Mouse (Mus musculus) ovary, postnatal 36 days (tissue): Measurements from ENCODE around the gene Baz2a.
"Not testable (repeated sequence)": the region's sequence is repeated elsewhere in the genome, so short reads cannot be mapped to it uniquely, and the experiment has no call there.

ENCODE experiments used
- DNase-seq: peaks from one replicate; pipeline ENCODE4 v3.0.0; 2022; ENCODE audit warnings: low spot score, mixed read lengths

The Baz2a gene

GRCm38 (mm10) chr10:128123833-128124232 lies 32.5 kb downstream of the Baz2a start:
- no peak for DNase-seq

GRCm38 (mm10) chr10:128124831-128125230 lies 33.5 kb downstream of the Baz2a start:
- no peak for DNase-seq

DNA sequence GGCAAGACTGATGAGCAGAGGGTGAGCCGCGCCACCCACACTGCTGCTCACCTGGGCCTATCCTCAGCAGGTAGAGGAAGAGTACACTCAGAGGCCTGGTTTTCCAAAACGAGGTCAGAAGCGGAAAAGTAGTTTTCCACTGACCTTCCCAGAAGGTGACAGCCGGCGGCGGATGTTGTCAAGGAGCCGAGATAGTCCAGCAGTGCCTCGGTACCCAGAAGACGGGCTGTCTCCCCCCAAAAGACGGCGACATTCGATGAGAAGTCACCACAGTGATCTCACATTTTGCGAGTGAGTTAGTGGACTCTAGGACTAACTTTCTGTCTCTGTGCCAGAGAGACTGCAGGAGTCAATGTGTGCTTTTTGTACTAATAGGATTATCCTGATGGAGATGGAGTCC lies 34.6 kb downstream of the Baz2a start:
- no peak for DNase-seq

- DNase-seq: no peak
These were observed 36.1 kb downstream of the Baz2a start for GRCm38 (mm10) chr10:128127497-128127896.

DNA sequence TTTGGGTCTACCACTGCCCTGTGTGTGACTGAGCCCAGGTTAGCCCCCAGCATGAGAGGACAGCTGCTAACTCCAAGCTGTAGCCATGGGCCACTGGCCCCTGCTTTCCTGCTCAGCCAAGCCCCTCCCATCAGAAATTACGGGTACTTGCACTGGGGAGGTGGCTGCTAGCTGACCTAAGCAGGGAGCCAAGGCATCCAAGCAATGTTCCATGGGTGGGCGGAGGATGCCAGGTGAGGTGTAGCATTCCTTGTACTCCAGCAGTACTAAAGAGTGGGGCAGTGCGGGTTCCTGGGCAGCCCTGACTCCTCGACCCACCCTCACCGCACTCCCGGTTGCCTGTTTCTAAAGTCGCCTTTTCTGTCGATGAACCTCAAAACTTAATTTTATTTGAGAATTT lies 36.8 kb downstream of the Baz2a start:
- no peak for DNase-seq

GRCm38 (mm10) chr10:128131297-128131696 lies 39.9 kb downstream of the Baz2a start:
- DNase-seq: no peak

DNA sequence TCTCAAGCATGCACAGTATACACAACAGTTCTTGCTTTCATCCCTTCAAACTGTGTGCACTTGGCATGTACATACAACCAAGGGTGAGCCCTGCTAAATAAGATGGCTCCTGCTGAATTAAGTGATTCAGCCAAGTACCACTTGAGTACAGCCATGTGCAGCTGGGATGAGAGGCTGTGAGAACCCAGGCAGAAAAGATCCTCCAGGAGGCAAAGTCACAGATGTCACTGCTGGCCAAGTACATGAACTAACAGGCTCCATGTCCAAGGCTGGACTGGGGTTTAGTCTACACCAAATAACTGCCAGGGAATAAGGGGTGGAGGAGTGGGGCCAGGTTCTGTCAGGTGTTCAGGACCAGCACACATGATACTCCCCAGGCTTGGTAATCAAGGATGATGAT lies 40.4 kb downstream of the Baz2a start:
- no peak for DNase-seq

DNA sequence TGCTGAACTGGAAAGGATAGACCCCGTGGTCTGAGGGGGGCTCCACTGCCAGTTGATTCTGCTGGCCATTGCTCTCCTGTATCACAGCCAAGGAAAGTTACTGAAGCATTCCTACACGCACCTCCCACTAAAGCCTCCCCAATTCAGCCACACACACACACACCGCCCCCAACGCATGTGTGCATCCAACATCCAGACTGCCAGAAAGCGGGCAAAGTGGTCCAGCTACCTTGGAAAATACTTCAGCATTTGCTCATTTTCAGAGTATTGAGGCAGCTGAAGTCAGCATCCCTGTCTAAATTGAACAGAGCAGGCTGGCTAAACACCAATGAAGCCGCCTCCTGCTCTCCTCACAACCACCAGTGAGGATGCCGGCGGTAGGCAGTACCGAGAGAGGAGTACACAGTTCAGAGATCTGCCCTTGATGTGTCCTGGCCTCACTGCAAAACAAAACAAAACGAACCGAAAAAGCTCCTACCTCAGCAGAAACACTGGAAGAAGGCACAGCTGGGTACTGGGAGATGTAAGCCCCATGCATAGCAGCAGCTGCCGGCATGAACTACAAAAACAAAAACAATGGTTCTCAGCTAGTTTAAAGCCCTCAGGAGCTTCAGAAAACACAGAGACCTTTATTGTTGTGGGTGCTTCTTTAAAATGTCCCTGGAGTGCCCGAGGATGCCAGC lies 42.4 kb downstream of the Baz2a start:
- no peak for DNase-seq

GRCm38 (mm10) chr10:128135374-128135773 lies 44.0 kb downstream of the Baz2a start:
- no peak for DNase-seq

GRCm38 (mm10) chr10:128140236-128140952 lies 49.0 kb downstream of the Baz2a start:
- DNase-seq: no peak

GRCm38 (mm10) chr10:128142165-128142564 lies 50.8 kb downstream of the Baz2a start:
- no peak for DNase-seq

GRCm38 (mm10) chr10:128143659-128144058 lies 52.3 kb downstream of the Baz2a start:
- DNase-seq: no peak

DNA sequence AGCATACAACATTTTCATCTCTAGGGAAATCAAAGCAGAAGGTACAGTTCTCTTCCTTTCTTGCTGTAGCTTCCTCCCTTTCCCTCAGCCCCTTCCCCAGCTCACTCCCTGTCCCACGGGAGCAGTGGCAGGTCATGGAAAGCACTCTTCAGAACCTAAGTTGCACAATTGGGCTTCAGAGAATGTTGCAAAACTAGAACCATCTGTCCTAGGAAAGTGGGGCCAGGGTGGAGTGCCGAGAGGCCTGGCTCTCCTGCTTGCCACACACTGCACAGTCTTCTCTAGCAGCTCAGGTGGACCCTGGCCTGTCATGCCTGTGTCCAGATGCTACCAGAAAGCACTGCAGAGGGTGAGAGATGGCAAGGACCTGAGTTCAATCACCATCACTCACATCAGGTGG lies 53.6 kb downstream of the Baz2a start:
- DNase-seq: no peak

DNA sequence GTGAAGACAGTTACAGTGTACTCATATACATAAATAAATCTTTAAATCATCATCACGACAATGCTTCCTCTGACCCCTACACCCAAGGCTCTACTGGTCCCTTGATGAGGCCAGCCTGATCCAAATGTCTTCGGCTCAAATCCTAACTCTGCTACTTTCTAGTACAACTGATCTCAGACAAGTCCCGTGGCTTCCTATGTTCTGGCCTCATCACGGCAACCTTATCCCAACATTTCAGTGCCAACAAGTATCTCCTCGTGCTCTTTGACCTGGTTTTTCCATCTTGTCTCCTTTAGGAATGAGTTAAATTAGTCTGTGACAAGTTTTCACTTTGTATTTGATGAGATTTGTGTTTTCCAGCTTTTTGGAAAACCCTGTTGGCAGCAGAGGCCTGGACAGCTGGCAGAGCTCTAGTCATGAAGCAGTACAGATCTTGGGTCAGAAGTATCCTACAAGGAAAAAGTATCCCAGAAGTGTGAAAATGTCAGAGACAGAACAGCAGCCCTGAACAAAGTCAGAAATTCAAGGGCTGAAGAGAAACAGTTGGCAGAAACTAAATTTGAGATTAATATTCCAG lies 57.5 kb downstream of the Baz2a start:
- no peak for DNase-seq

DNA sequence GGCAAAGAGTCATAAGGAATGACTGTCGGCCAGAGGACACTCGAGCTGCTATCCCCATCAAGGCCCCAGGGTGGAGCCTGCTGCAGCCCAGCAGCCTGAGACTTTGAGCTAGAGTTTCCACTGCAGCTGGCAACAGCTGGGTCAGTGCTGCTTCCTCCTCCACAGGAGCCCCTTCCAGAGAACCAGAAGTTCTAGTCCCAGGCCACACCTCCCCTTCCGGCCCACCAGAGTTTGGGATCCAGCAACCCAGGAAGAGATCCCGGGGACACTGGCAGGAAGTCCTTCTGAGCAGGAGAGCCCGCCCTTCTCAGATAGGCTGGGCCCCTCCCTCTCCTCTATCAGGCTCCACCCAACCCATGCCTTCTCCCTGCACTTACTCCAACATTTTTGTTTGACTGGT lies 58.2 kb downstream of the Baz2a start:
- peak; percentile 79 for DNase-seq

DNA sequence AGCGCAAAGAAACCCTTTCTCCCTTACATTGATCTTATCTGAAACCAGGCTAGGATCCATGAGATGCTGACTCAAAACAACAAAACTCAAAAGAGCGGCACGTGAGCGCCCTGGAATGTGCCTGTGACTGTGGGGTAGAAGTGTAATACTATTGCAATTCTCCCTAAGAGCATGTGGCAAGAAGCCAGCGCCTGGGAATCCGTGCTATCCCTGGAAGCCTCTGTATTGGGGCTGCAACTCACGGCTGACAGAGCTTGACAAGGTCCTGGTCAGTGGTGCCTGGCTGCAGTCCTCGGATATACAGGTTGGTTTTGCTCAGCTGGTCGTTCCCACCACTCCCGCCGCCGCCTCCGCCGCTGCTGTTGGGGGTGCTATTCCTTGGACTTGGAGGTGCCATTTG lies 59.6 kb downstream of the Baz2a start:
- DNase-seq: peak; percentile 48

DNA sequence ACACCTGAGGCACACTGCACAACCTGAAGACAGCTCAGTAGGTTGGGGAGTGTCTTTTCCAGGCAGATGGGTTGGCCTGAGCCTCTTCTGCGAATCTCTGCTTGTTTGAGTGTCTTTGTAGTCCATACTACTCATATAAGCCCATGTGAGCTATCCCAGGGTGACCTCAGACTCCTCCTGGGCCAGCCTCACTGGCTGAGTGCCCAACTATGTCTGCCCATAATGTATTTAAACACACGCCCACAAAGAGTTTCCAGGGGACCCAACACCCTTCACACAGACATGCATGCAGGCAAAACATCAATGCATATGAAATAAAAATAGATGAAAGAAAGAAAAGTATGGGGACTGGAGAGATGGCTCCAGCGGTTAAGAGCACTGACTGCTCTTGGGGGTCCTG lies 62.6 kb downstream of the Baz2a start:
- no peak for DNase-seq

GRCm38 (mm10) chr10:128165726-128166125 lies 74.3 kb downstream of the Baz2a start:
- DNase-seq: not testable (repeated sequence)

DNA sequence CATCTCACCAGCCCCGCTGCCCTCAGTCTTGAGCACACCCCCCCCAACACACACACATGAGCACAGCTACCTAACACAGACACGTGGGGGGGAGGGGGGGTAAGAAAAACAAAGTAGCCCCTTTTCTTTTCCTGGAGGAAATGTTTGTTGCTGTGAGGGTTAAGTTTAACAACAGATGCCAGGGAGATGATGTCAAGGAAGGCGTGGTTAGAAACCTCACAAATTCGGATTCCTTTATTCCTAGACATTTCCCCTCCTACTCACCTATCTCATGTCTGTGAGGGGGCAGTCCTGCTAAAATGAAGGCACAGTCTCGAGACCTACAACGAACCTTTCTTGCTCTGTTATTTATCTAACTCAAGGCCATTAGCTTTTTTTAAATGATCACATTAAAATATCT lies 75.7 kb downstream of the Baz2a start:
- no peak for DNase-seq

- not testable (repeated sequence) for DNase-seq
These were observed 80.0 kb downstream of the Baz2a start for GRCm38 (mm10) chr10:128171348-128171747.

DNA sequence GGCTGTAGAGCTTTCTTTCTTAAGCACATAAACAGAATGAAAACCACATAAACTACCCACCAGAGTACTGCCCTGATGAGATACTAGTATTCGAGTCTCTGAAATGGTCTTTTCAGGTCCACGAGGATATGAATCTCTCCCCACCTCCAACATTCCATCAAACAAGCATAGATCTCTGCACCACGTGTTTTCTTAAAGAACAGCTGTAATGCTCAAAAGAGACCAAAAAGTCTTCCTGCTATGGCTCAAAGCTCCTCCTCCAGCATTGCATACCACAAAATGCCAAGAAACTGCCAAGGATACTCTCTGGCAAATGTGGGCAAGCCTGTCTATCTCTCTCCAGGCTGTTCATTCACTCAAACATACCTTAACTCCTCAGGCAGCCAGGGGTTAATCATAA lies 83.9 kb downstream of the Baz2a start:
- DNase-seq: no peak

DNA sequence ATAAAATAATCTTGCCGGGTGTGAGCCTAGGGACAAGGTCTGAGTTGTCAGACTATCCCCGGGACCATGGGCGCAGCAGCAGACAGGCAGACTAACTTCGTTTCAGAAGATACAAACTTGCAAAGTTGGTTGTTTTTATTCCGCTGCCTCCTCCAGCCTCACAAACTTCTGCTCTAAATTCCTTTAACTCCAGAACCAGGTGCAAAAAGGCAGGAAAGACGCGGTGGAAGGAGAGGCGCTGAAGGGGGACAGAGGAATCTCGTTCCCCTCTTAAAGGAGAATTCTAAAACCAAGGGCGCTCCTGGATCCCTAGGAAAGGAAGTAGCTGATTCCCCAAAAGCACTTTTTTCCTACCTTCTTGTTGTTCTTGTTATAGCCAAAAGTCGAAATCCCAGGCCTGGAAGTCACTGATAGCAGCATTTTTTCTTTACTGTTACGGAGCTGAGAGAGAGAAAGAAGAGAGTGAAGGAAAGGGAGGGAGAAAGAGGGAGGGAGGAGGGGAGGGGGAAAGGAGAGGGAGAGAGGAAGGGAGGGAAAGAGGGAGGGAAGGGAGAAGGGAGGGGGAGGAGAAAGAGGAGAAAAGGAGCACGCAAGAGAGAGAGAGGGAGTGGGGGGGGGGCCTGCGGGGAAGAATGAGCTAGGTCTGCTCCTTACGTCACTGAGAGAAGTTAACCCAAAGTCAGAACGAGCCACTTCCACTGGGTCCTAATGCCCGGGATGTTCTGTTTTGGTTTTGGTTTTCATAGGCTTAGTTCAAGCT lies 84.8 kb downstream of the Baz2a start:
- DNase-seq: peak; percentile 56

DNA sequence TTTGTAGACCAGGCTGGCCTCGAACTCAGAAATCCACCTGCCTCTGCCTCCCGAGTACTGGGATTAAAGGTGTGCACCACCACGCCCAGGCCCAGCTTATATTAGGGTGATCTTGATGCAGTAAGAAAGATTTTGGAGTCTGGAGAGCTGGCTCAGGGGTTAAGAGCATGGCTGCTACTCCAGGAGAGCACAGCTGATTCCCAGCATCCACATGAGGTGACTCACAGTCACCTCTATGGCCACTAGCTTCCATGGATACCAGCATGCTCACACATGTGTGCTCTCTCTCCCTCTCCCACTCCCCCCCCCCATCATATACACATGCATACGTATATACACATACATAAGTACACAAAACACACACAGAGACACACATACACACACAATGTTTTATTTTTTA lies 85.9 kb downstream of the Baz2a start:
- DNase-seq: no peak
